Mouse (Mus musculus): Measurements from ENCODE around the gene Fam8a1.

The Fam8a1 gene

DNA sequence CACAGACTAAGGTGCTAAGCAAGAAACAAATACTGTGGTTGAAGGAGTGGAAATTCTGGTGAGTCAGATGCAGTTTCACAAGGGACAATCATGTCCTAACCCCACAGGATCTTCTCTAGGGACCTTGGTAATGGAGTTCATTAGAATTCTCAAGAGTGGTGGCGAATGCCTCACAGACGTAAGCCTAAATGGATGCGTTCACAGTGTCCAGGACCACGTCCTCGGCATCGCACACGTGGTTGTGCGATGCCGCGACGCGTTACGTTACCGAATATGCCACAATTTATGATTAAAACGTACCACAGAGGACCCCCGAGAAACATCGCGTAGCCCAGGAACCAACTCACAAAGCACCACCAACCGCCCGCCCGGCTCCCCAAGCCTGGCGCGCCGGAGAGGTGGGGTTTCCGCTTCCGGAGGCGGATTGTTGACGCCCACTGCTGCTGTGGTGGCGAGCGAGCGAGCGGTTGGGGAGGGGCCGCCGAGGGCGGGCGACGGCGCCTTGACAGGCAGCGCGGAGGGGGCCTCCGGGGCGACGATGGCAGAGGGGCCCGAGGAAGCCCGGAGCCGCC, at the start of gene Fam8a1:
Fam8a1 (plus strand) TSS at position 475 of the 572 bp plus-strand sequence.
- peak; percentile 95 for DNase-seq

DNA sequence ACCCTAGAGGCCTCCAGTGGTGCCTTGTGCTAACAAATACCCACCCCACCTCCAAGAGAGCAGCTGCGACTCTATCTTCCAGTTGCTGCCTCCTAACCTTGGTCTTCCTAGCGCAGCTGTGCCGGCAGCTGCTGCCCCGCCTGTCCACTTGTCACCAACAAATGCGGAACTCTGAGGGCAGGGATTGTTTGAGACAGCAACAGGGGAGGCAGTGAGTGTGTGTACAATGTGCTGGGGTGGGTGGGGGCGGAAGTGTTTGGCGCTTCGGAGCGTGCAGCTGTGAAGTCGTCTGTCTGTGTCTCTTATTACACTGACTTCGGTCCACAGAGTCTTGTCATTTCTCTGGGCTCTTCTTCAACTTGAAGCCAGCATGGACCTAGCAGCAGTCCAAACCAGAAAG, 49.7 kb upstream of the Fam8a1 start:
- DNase-seq = peak; percentile 71

DNA sequence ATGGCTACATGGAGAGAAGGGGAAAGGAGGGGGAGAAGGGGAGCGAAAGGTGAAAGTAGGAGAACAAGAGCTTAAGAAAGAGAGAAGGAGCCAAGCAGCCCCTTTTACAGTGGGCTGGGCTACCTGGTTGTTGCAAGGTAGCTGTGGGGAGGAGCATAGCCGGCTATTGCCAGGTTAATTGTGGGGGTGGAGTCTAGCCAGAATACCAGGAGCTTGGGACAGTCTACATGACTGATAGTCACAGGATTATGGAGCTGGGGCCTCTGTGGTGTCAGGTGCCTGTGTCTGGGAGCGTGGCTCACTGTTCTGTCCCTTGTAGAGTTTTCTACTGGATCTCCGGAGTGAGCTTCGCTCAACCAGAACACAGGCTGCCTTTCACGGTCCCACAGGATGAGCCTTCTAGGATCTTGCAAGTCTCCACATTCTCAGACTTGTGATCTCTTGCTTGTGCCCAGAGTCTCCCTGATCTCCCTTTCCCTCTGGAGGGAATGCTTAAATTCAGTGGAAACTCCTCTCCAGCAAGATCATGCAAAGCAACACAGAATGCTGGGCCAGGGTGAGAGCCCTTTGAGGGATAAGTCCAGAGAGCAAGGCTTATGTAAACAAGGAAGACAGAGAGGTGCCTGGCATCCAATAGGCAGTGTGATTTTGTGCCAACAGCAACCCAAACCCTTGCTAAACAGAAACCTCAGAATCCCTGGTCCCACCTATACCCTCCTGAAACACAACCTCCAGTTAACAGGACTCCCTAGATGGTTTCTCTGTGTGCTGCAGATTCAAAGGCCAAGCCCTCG, 48.2 kb upstream of the Fam8a1 start:
- no peak for DNase-seq

DNA sequence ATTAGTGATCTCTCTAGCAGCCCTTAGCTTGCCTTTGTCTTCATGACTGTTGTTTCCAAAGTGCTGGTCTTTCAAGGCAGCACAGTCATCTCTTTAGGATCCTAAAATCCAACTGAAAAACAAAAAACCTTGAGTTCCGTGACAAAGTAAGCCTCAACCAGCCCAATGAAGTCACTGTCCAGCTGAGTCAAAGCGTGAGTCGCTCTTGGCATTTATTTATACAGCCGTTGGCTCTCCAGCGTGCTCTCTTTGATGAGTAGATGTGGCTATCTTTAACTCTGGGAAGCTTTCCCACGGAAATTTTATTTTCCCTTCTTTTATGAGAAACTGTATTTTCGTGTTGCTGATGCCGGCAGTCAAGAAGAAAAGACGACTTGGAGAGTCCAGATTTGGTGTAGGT, 42.7 kb upstream of the Fam8a1 start:
- no peak for DNase-seq

DNA sequence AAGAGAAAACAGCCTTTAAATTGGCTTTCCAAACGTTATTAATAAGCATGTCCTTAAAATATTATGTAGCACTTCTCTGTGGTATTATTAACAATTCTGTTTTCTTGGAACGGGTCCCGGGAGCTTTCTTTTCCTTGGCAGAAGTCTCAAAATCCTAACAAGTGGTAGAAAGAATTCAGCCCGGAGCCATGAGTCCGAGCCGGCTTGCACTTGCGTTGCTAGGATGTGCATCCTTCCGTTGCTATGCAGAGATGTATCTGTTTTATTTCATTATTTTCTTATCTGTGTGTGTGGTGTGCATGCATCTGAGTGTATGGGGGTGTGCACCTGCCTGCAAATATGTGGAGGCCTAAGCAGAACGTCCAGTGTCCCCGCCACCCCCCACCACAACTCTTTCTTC, 41.5 kb upstream of the Fam8a1 start:
- DNase-seq = no peak

DNA sequence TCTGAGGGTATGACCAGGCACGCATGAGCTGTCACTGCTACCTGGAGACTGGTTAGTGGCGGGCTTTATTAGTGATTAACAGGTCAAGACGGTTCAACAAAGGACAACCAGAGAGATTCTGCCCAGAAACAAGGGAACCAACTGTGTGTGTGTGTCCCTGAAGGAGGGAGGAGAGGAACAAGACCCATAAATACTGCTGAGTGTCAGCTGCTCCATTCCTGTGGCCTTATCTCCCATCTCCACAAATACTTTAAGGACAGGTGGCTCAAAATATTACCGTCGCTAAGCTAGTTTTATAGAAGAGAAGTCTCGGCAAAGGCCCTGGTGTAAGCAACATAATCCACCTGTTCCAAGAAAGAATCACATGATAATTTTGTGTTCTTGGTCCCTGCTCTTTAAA, 39.9 kb upstream of the Fam8a1 start:
- DNase-seq = no peak

DNA sequence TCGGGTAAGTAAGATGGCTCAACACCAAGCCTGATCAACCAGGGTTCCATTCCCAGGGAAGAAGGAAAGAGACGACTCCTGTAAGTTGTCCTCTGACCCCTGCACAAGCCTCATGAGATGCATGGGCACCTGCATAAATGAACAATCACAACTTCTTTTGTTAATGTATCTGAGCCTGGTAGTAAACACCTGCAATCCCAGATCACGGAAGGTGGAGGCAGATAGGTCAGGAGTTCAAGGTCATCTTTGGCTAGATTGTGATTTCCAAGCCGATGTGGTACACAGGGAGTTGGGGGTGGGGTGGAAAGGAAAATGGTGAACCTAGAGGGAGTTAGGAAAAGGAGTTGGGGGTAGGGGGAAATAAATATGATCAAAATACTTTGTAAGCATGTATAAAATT, 36.5 kb upstream of the Fam8a1 start:
- DNase-seq = no peak

DNA sequence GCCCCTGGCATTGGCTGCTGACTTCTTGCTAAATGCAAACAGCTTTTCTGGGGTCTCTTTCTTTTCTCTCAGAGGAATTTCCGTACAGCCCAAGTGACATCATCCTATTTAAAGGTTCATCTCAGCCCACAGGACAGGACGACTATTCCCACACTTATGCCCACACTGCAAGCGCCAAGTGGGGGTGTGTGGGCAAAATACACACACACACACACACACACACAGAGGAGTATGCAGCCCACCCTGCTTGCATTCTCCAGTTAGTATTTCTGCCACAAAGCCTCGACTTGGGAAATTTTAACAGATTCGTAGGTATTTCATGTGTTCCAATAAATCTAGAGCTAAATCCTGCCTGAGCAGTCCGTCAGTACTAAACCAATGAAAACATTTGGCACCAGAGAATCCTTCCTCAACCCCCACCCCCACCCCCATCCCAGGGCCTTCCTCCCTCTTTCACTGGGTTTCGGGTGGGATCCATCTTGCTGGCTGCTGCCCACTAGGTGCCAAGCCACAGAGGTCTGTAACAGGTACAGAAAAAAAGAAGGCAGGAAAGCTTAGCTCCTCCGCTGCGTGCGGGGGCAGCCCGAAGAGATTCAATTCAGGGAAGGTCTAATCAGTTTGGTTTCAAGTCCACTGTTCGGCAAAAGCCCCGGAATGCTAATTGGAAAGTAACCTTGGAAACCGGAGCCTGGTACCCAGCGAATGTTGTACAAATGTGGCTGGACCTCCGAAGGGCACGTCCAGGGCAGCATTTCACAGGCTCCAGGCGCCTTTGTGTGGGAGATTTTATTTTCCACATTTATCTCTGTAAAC, 35.8 kb upstream of the Fam8a1 start:
- no peak for DNase-seq

DNA sequence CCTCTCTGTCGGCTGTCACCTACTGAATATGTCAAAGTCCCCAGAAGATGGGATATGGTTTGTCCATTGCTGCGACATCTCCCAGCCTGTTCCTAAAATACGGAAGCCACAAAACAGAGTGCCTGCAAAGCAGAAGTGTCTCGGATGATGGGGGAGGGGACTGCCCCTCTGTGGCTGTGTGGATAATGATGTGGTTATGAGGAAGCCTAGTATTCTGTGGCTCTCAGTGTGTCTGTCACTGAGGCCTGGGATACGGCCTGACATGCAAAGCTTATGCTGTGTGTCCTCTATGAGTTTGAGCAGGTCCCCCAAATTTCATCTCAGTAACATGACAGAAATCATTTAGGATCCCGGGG, 35.2 kb upstream of the Fam8a1 start:
- DNase-seq = no peak

DNA sequence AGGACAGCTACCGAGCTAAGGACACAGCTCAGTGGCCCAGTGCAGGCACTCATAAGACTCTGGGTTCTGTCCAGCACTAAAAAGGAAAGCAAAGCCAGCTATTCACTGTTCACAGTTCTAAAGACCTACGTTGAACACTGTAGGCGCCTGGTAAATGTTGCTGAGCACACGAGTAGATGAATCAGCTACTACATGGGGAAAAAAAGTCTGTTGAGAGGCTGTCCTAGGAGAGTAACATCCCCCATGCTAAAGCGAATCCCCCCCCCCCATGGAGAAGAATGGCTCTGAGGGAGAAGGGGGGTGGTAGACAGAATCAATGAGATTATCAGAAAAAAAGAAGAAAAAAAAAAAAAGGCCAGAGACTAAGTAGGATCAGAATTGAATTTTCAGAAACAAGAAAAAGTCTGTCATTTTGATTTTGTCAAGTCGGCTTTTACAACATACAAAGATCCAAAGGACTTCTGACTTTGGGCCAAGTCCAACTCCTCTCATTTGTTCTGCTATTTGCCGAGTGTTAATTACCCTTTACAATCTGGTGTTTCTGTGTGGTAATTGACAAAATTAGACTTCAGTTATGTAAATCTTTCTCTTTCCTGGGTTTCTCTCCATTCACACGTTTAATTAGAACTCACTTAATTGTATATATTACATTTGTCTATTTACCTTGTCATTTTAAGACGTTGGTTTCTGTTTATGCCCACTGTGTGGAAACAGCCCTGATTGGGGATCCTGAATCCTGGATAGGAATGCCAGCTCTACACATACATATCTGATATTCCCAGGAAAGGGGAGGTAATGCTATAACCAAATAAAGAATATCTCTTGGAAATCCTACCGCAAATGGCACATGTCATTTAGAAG, 28.5 kb upstream of the Fam8a1 start:
- no peak for DNase-seq

DNA sequence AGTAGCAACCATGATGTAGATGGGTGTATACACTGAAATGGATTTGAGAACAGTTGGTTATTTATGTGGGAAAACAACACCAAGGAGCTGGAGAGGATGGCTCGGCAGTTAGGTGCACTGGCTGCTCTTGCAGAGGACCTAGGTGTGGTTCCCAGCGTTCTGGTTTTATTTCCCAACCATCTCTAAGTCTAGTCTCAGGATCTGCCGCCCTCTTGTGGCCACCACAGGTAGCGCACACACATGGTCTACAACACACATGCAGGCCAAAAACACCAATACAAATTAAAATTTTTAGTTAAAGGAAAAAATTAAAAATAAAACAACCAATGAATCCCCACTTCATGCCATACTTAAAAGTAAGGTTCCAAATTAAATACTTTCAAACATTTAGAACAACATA, 27.0 kb upstream of the Fam8a1 start:
- peak; percentile 31 for DNase-seq

DNA sequence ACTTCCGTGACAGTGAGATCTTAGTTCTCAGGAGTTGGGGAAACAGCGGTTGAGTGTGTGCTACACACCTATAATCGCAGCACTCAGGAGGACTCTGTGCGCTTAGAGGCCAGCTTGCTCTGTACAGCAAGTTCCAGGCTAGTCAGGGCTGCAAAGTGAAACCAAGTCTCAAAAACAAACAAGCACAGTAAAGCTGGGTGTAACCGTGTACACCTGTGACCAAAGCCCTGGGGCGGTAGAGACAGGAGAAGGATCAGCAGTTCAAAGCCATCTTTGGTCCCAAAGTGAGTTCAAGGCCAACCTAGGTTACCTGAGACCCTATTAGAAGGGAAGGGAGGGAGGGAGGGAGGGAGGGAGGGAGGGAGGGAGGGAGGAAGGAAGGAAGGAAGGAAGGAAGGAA, 25.1 kb upstream of the Fam8a1 start:
- no peak for DNase-seq

DNA sequence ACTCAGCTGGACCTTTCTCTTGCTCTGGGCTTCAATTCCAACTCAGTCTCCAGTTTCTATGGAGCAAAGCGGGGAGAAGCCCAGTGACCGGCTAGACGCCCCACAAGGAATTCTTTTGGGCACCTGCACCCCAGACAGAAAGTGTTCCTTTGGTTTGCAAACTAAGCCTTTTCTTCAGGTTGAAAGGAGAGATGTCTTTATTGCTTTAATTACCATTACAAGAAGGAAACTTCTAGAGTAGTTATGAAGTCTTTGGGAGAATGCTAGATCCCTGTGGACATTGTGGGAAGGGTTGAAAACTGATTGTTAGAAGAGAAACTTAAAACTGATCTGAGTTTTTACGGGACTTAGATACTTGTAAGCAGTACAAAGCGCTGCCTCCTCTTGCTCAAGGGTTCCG, 23.8 kb upstream of the Fam8a1 start:
- DNase-seq = no peak

DNA sequence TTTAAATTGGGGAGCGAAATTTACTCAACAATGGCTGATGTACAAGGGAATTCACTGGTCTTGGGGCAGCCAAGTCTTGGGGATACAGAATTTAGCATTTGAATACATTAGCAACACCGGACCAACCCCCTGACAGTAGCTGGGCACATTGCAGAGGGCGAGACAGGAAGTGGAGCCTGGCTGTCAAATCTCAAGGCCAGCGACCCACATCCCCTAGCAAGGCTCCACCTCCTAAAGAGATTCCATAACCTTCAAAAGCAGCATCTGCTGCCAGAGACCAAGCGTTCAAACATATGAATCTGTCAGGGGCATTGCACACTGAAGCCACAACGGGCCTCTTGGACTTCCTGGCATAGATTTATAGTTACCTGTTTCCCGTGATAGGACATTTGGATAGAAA, 17.5 kb upstream of the Fam8a1 start:
- DNase-seq = no peak

DNA sequence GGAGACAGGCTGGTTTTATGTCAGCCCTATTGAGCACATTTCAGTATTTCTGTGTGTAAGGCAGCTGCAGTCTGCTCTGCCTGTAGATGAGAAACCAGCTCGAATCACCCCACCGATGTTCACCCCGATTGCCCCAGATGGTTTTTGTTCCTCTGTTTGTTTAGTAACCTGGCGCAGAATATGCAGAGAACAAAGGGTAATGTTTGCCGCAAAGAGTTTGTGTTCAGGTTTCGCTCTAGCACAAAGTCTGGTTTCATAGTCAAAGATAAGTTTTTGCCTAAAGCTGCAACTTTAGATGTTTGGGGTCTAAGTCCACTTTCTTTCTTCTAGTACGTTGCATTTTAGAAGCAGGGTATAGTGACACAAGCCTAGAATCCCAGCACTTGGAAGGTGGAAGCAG, 16.7 kb upstream of the Fam8a1 start:
- DNase-seq = no peak

DNA sequence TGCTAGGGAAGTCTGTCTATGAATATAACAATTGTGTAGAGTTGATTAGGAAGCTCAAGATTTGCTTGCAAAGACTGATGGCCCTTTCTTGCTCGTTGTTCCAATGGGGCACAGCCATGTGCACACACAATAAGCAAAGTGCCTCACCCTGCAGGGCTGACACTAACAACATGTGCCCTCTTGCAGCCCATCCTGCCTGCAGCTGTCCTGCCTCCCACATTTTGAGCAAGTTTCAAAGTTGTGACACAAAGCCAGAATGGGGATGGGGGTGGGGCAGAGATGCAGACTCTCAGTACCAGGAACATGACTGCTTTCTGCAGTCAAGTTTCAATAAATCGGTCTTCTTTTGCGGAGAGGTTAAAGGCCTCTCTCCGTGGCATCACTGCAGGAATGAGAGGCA, 15.7 kb upstream of the Fam8a1 start:
- no peak for DNase-seq

DNA sequence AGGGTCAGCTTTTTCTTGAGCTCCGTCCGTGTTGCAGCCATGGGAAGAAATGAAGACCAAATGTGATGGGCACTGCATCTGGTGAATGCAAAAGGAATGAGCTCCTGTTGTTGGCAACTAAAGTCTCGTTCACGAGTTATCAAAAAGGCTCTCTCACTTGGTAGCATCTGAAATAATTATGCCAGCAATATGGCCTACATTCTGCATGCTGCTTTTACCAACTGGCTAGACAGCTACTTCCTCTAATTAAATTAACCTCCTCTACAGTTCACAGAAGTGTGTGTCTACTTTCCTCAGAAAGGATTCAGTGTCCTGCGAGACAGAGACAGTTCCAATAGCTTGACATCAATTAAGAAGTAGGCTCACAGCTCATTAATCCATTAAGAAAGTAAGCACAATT, 14.8 kb upstream of the Fam8a1 start:
- no peak for DNase-seq

DNA sequence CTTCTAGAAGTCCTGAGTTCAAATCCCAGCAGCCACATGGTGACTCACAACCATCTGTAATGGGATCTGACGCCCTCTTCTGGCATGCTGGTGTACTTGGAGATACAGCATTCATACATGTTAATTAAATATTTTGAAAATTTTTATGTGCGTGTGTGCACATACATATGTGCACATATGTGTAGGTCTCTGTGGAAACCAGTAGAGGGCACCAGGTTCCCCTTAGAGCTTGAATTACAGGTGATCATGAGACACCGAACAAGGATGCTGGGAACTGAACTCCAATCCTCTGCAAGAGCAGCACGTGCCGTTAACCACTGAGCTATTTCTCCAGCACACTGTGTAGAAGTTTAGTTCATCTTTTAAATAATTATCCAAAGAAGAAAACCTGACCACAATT, 10.1 kb upstream of the Fam8a1 start:
- no peak for DNase-seq

DNA sequence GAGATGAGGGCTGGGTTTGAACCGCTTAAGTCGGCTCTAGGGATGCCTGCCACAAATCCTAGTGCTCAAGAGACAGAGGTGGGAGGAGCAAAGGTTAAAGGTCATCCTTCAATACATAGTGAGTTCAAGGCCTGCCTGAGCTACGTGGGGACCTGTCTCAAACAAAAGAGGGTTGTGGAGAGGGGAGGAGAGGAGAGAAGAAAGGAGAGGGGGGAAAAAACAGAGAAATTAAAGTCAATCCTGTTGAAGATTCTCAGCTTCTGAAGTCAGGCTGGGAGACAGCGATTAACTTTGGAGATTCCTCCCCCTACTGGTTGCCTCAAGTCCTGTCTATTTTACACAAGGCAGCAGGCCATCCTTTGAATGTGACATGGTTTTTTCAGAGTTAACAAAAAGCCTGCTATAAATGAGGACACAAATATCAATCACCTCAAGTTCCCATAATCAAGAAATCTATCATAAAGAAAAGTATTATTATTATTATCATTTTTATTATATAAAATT, 5.8 kb upstream of the Fam8a1 start:
- peak; percentile 36 for DNase-seq

DNA sequence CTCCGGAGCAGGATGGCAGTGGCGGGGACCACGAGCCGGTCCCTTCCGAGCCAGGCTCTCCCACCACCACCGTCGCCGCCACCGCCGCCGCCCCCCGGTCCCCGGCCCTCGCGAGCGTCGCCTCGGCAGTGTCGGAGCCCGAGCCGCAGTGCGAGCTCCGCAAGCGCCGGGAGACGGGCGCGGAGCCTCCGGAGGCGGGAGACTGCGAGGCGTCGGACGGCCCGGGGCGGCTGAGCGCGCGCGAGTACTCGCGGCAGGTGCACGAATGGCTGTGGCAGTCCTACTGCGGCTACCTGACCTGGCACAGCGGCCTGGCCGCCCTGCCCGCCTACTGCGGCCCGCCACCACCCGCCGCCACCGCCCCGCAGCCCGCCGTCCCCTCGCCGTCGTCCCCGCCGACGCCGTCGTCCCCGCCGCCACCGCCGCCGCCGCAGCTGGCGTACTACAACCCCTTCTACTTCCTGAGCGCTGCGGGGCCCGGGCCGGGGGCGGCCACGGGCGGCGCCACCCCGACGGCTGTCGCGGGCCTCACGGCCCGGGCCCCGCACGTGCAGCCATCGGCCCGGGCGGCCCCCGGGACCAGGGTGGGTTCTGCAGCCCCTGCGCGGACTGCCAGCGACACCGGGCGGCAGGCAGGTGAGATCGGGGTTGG, 424 bp downstream of the Fam8a1 start:
- peak; percentile 58 for DNase-seq

DNA sequence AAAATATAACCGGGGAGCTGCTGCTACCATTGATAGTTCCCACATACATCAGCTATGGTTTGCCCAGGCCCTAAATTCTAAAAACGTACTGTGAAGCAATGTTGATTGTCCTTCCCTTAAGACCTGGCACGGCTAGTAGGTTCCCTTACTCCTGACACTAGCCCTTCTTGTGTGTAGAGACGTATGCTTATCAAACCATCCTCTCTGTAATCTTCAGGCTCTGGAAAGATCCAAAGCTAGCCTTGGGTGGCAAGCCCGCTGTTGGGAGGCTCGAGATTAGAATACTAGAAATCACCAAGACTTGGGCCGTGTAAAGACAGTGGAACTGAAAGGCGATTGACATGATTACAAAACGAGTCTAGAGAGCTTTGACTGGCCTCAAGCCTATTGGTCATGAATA, 1.2 kb downstream of the Fam8a1 start:
- DNase-seq = peak; percentile 9

DNA sequence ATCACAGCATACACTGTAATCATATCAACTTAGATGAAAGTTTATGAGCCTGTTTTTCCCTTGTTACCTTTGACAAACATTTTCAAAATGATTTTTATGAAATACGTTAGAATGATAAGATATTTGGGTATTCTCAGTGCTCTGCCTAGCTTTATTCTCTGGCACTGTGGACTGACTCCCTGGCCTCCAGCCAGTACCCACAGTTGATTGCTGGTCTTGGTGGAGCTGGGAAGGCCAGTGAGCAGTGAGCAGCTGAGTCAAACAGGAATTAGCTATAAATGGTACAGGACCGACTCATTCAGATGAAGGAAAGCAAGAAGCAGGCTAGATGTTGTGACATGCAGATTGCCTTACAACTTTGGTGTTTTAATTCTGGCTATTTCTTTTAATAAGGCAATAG, 5.3 kb downstream of the Fam8a1 start:
- no peak for DNase-seq
